Mouse (Mus musculus) ovary, postnatal 36 days (tissue): ENCODE results near the gene Scn4a.
A peak's percentile ranks its signal among the peaks of the same experiment; 100 is the strongest.

Source experiments
- DNase-seq: peaks from one replicate; pipeline ENCODE4 v3.0.0; 2022; ENCODE audit warnings: low spot score, mixed read lengths

Gene Scn4a

GRCm38 (mm10) chr11:106314333-106314812, 38.7 kb downstream of the Scn4a start, which contains the start of gene Cd79b:
Gene Cd79b, minus strand, starts transcription at chr11:106314762.
- DNase-seq: no peak

GRCm38 (mm10) chr11:106313533-106313932, 39.6 kb downstream of the Scn4a start:
- DNase-seq: no peak

GRCm38 (mm10) chr11:106310123-106310522, 43.0 kb downstream of the Scn4a start:
- no peak for DNase-seq

- DNase-seq: peak; percentile 31
Measured at GRCm38 (mm10) chr11:106308162-106308561, 44.9 kb downstream of the Scn4a start.

- DNase-seq: no peak
Measured at GRCm38 (mm10) chr11:106307432-106307831, 45.7 kb downstream of the Scn4a start.

DNA sequence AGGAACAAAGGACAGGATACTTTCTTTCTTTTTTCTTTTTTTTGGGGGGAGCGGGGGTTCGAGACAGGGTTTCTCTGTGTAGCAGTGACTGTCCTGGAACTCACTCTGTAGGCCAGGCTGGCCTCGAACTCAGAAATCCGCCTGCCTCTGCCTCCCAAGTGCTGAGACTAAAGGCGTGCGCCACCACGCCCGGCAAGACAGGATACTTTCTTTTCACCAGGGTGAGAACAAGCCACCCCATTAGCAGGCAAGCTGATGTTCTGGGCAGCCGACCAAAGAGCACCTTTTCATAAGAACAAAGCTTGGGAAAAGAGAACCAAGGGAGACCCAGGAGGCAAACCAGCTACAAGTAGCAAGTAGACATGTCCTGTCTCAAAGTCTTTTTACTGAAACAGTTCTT, 46.3 kb downstream of the Scn4a start:
- no peak for DNase-seq

DNA sequence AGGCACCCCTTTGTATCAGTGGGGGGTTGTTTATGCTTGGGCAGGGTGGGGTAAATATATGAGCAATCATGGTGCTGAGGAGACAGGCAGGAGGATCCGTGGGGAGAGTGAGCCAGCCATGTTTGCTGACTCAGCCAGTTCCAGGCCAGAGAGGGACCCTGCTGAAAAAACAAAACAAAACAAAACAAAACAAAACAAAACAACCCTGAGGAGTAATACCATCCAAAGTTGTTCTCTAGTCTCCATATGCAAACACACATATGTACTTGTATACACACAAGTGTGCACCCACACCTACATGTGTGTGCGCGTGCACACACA, 47.1 kb downstream of the Scn4a start:
- DNase-seq: no peak

DNA sequence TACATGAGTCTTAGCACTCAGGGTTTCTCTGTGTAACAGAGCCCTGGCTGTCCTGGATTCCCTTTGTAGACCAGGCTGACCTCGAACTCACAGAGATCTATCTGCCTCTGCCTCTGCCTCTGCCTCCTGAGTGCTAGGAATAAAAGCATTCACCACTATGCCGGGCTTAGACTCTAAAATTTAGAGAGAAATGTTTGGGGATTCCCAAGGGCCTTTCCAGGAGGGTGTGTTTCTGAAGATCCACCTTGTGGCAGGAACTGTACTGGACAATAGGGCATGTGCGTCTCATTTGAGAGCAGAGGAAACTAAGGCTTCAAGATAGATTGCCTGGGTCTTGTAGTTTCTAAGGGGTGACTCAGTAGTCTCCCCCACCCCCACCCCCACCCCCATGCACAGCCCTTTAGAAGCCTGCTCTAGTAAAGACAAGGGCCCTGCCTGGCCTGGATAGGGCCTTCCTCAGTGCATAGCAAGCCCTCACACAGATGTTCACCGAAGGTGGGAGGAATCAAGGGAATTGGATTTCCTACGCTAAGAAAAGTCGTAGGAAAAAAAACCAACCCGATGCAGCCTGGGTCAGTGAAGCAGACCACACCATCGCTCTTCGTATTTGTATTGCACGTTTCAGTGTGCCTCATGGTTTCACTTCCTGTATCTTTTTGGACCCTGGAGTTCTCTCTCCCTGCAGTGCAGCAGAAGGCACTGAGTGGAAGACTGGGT, 47.6 kb downstream of the Scn4a start:
- DNase-seq: no peak

- peak; percentile 52 for DNase-seq
Measured at GRCm38 (mm10) chr11:106302634-106303033, 50.5 kb downstream of the Scn4a start.

DNA sequence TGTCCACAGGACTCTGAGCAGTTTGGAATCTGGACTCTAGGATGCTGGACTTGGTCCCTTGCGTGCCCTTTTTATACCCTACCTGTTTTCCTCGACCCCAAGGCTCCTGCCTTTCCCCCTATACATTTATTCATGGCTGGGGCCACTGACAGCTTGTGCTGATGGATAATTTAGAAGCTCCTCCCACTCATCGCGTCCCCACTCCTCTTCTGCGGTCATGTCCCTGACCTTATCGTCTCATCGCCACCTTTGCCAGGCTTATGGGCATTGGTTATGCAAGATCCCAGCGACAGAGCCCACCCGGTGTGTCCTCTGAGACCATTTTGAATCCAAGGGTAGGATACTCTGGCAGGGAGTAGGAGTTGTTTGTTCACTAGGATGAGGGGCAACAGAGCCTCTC, 51.3 kb downstream of the Scn4a start, which contains the start of gene Gh:
Gh (minus strand) TSS at position 101 of the 400 bp plus-strand sequence.
- no peak for DNase-seq

- no peak for DNase-seq
Measured at GRCm38 (mm10) chr11:106291861-106292260, 61.2 kb downstream of the Scn4a start.

DNA sequence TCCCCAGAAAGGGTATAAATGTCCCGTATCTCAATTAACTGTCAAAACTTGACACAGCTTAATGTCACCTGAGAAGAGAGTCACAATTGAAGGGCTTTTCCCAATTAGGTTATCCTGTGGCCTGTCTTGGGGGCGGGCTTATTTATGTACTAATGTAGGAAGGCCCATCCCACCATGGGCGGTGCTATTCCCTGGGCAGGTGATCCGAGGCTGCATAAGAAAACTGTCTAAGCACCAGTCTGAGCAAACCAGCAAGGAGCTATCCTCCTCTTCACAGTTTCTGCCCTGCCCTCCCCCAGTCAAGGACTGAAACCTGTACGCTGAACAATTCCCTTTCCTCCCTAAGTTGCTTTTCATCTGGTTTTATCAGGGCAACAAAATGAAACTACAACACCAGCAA, 62.7 kb downstream of the Scn4a start:
- no peak for DNase-seq

- peak; percentile 55 for DNase-seq
Measured at GRCm38 (mm10) chr11:106289369-106289768, 63.7 kb downstream of the Scn4a start.

- DNase-seq: no peak
Measured at GRCm38 (mm10) chr11:106286987-106287386, 66.1 kb downstream of the Scn4a start.

DNA sequence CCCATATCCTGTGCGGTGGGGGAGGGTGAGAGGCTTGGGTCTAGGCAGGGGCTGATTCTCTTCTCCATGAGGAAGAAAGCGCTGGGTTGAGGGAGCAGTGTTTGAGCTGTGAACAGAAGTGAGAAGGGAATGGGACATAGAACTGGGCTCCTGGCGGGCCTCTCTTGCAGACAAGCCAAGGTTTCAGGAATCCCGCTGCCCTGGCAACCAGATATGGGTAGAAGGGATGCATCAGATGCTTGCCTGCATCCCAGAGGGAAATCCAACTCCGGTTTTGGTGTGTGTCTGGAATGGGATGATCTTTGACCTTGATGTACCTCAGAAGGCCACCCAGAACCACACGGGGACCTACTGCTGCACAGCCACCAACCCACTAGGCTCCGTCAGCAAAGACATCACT, 66.9 kb downstream of the Scn4a start:
- DNase-seq: no peak

DNA sequence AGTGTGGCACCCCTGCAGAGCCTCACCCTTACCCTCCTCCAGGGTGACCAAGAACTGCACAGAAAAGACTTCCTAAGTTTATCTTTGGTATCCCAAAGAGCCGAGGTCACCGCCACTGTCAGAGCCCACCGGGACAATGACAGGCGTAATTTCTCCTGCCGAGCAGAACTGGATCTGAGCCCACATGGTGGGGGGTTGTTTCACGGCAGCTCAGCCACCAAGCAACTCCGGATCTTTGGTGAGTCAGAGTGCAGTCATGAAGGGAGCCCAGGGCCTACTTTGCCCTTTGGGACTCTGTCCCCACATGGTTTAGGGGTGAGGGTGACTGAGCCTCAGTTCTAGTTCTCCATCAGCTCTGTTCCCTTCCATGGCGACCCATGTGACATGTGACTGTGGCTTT, 69.0 kb downstream of the Scn4a start:
- no peak for DNase-seq

DNA sequence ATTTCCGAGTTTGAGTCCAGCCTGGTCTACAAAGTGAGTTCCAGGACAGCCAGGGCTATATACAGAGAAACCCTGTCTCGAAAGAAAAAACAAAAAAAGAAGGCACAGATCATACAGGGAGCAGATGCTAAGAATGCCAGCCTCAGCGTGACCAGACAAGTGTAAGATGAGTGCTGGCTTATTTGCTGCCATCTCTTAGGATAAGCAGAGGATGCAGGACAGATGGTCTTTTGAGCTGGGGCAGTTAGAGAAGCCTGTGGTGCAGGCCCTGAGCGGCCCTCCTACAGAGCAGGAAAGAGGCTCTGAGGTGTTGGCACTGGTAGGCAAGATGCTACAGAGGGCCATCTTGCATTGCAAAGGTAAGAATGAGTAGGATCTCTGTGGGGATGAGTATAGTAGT, 69.7 kb downstream of the Scn4a start:
- DNase-seq: no peak

DNA sequence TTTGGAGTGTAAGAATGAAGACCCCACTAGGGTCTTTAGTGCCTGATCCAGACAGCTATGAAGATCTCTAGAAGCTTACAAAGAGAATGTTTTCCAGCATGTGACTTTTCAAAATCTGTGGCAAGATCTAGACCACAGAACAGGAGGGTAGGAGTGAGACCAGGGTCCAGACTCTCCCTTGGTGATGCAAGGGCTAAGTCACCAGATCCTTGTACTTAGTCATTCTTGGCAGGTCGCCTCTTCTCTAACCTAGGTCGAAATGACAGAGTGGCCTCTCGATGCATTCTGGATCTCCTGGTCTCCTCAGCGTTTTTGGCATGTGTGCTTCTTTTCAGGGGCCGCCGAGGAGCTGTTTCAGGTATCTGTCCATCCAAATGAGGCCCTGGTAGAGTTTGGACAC, 70.6 kb downstream of the Scn4a start:
- DNase-seq: no peak

DNA sequence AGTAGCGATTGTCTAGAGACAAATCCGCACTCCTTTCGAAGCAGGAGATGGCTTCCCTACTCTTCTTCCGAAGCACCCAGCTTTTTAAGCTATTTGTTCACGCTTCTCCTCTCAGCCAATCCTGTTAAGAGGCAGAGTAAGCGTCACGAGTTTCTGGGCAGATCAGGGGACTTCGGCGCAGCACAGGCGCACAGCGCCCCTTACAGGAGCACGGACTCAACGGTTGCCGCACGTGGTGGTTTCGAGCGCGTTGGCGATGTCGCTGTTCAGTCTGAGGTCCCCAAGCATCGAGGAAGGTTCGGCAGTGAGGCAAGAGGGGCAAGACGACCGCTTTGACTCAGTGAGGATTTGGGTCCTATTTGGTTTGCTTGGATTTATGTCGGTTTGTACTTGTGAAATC, 76.6 kb downstream of the Scn4a start, which contains the start of gene Tcam1:
Tcam1 (plus strand) TSS at position 219 of the 400 bp plus-strand sequence.
- DNase-seq: peak; percentile 88

GRCm38 (mm10) chr11:106274971-106275411, 78.1 kb downstream of the Scn4a start:
- DNase-seq: no peak

DNA sequence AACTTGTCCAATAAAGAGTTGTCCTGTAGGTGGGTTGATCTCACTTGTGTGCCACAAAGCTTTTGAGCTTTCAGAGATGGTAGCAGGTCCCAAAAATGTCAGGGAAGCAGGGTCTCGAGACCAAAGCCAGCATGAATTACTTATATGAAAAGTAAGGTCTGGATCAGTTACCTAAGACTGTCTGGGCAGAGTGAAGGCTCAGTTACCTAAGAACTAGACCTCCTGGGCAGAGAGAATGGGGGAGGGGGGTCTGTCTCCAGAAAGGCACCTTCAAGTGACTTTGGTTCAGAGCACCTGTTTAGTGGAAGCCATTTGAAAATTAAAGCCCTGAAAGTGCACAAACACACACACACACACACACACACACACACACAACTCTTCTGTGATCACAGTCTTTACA, 78.7 kb downstream of the Scn4a start:
- DNase-seq: no peak

GRCm38 (mm10) chr11:106273811-106274210, 79.3 kb downstream of the Scn4a start:
- no peak for DNase-seq

DNA sequence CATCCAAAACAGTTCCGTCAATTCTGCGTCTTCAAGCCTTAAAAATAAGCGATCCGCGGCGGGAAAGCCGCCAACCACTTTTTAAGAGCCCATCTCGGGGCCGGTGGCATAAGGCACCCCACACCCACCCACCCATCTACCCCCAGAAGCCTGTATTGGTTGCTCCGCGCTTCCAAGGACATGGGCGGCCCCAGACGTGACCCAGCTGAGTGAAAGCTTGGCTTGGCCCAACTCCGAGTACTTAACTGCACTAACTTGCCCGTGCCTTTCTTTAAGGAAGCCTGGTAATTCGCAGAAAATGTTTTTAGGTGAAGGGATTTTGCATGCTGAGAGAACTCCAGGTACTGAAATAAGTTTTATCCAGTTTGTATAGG, 79.8 kb downstream of the Scn4a start:
- no peak for DNase-seq
